Mouse (Mus musculus) stomach, postnatal 0 days (tissue): ENCODE measurements around the gene Copg2.

Experiments
- CTCF ChIP-seq: IDR thresholded peaks from 2 replicates; pipeline ENCODE4 v1.5.1; 2016; ENCODE audit warnings: antibody characterized with exemption, low read depth, mild to moderate bottlenecking, moderate library complexity
- EP300 ChIP-seq: optimal IDR thresholded peaks from 2 replicates; pipeline ENCODE3; 2016; ENCODE audit warnings: antibody characterized with exemption

GRCm38 (mm10) chr6:30884856-30885255, 11.7 kb downstream of the Copg2 start:
- TF ChIP-seq CTCF (no peak), EP300 (no peak)
